In the genomic region with DNA sequence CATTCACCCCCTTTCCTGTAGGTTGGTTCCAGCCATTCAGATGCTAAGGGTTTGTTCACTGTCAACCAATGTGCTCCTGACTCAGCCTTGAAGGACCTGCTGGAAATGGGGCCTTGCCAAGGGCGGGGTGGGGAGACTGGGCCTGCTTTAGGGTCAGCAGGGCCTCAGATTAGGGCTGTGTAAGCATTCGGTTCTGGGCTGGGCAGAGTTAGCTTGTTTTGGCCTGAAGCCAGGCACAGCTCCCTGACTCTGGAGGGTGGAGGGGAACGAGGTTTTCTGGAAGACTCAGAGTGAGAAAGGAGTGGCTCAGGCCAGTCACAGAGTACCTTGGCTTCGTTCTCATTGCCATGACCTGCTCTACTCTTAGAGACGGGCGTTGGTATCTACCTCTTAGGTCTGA, we compare ENCODE assay signal across 9 mouse cellular contexts. TPM values are rescaled to one million over a fixed set of nuclear protein-coding genes. Genes with fewer than 3 reads are reported as not detected.
DNase-seq lines count a peak whose midpoint lies in the region; ATAC-seq lines count a peak whose summit lies in the region.
"Had no signal": no experiment of that assay in that cellular context is flagged by ENCODE, and none has a peak within 500 bp of the region (broad histone marks: within the 10 kb centered on the region; RNA-seq: fewer than 3 reads in every experiment).

No protein-coding gene starts in this region.

- no peak overlapping the region for H3K27ac ChIP-seq in heart, embryonic 15.5 days
- H3K27ac ChIP-seq in lung, embryonic 15.5 days, result peak overlapping the region; percentile 39; the same call in 1 of the 2 replicates

- H3K9me3 ChIP-seq in heart, embryonic 15.5 days (replicated peaks), result no peaks in the 10 kb centered on the region
- no peaks in the 10 kb centered on the region for H3K9me3 ChIP-seq in lung, embryonic 15.5 days

- no peaks in the 10 kb centered on the region for H3K36me3 ChIP-seq in heart, embryonic 15.5 days
- H3K36me3 ChIP-seq in lung, embryonic 15.5 days, result no peaks in the 10 kb centered on the region

- H3K27me3 ChIP-seq in heart, embryonic 15.5 days, result no peaks in the 10 kb centered on the region; the same call in 1 of the 2 replicates
- no peaks in the 10 kb centered on the region for H3K27me3 ChIP-seq in lung, embryonic 15.5 days

- peak; percentile 53 for DNase-seq in gastrocnemius, adult 18-20 months (ENCODE audit: low spot score)
- DNase-seq in gastrocnemius, postnatal 4 days (ENCODE audit: low spot score in 2 of 2), result no peak
- peak; percentile 81 for DNase-seq in NIH3T3 (ENCODE audit: low read depth)
- DNase-seq in B cell, adult 2 months, result no peak

- H3K4me3 ChIP-seq in heart, embryonic 15.5 days, result no peak overlapping the region
- no peak overlapping the region for H3K4me3 ChIP-seq in lung, embryonic 15.5 days
- H3K4me3 ChIP-seq: erythroblast, embryonic 14.5 days had no signal

- WGBS in heart, embryonic 15.5 days, result 43% methylated on average over 6 of the region's 6 CpGs
- WGBS in lung, embryonic 15.5 days, result 31% methylated on average over 6 of the region's 6 CpGs

- no peak overlapping the region for H3K4me2 ChIP-seq in heart, embryonic 15.5 days
- H3K4me2 ChIP-seq in lung, embryonic 15.5 days, result no peak overlapping the region

- no peak overlapping the region for H3K9ac ChIP-seq in heart, embryonic 15.5 days
- no peak overlapping the region for H3K9ac ChIP-seq in lung, embryonic 15.5 days

- H3K4me1 ChIP-seq in heart, embryonic 15.5 days (replicated peaks), result peaks cover 9% of the 10 kb centered on the region
- peaks cover 15% of the 10 kb centered on the region for H3K4me1 ChIP-seq in lung, embryonic 15.5 days

- peak; percentile 72 for ATAC-seq in heart, embryonic 15.5 days (replicated peaks; ENCODE audit: insufficient number of reproducible peaks, insufficient read depth, low FRiP score, low read depth)
- ATAC-seq in lung, embryonic 15.5 days (ENCODE audit: borderline replicate concordance, extremely low read depth, low FRiP score, low TSS enrichment), result peak; percentile 86
- ATAC-seq in inflammation-experienced regulatory T-cells, adult 6 months, result no peak
- no peak for ATAC-seq in activated CD4-positive, CD25-positive, alpha-beta regulatory T cell, adult 4 months

RNA-seq across cellular contexts. Expression of gene Adcyap1r1, which starts 35.9 kb away (rescaled TPM):
- 1 to 10 TPM in 1 of 2 experiments, under 1 TPM in 1; 0.88 to 1.4 TPM for total RNA-seq in gastrocnemius, adult 18-20 months (2021)
- total RNA-seq in gastrocnemius, postnatal 4 days (2021), result 10 to 100 TPM in 1 of 2 experiments, 1 to 10 TPM in 1; 9.3 to 10.4 TPM
- polyA plus RNA-seq in heart, embryonic 15.5 days (2015; fragmentation: Nextera tagmentation; extraction: Ambion mirVana), result 2.6 and 4.2 TPM in 2 replicates
- polyA plus RNA-seq in lung, embryonic 15.5 days (2015; fragmentation: Nextera tagmentation; extraction: Ambion mirVana), result 0.40 and 0.71 TPM in 2 replicates
- polyA plus RNA-seq in inflammation-experienced regulatory T-cells, adult 6 months (2017; shearing (Covaris generic)), result not detected
- not detected for polyA plus RNA-seq in activated CD4-positive, CD25-positive, alpha-beta regulatory T cell, adult 4 months (2017; shearing (Covaris generic))
- polyA plus RNA-seq: erythroblast, embryonic 14.5 days had no signal

Comparison
In these comparisons a context has a peak if more than half of its experiments do, and no peak if none do; other contexts are left out.
1. DNase-seq: peak in gastrocnemius, adult 18-20 months (single experiment) and NIH3T3 (single experiment); none in gastrocnemius, postnatal 4 days (0 of 2) and B cell, adult 2 months (0 of 2).
2. ATAC-seq: peak in heart, embryonic 15.5 days (single experiment) and lung, embryonic 15.5 days (single experiment); none in inflammation-experienced regulatory T-cells, adult 6 months (single experiment) and activated CD4-positive, CD25-positive, alpha-beta regulatory T cell, adult 4 months (single experiment).